In genomic region chr12:9579301-9580030, GRCm38 (mm10) we compare ENCODE assay signal across 13 mouse cellular contexts. TPM values are rescaled to one million over a fixed set of nuclear protein-coding genes. Genes with fewer than 3 reads are reported as not detected.
DNase-seq lines count a peak whose midpoint lies in the region; ATAC-seq lines count a peak whose summit lies in the region.
"Had no signal": no experiment of that assay in that cellular context is flagged by ENCODE, and none has a peak within 500 bp of the region (broad histone marks: within the 10 kb centered on the region; RNA-seq: fewer than 3 reads in every experiment).

No protein-coding gene starts in this region.

- no peaks in the 10 kb centered on the region for H3K9me3 ChIP-seq in heart, embryonic 12.5 days (replicated peaks)
- no peaks in the 10 kb centered on the region for H3K9me3 ChIP-seq in lung, embryonic 15.5 days
- H3K9me3 ChIP-seq in embryonic facial prominence, embryonic 12.5 days = no peaks in the 10 kb centered on the region

- no peaks in the 10 kb centered on the region for H3K36me3 ChIP-seq in heart, embryonic 12.5 days
- no peaks in the 10 kb centered on the region for H3K36me3 ChIP-seq in lung, embryonic 15.5 days
- H3K36me3 ChIP-seq in embryonic facial prominence, embryonic 12.5 days = no peaks in the 10 kb centered on the region

- peak overlapping the region; percentile 64 for H3K4me2 ChIP-seq in heart, embryonic 12.5 days
- H3K4me2 ChIP-seq in lung, embryonic 15.5 days = peak overlapping the region; percentile 53
- H3K4me2 ChIP-seq in embryonic facial prominence, embryonic 12.5 days (replicated peaks) = peak overlapping the region; percentile 67

- peaks cover 83% of the 10 kb centered on the region for H3K27me3 ChIP-seq in heart, embryonic 12.5 days (replicated peaks)
- peaks cover 74% of the 10 kb centered on the region for H3K27me3 ChIP-seq in lung, embryonic 15.5 days
- peaks cover 57% of the 10 kb centered on the region for H3K27me3 ChIP-seq in embryonic facial prominence, embryonic 12.5 days

- H3K4me3 ChIP-seq in heart, embryonic 12.5 days = peak overlapping the region; percentile 44
- no peak overlapping the region for H3K4me3 ChIP-seq in lung, embryonic 15.5 days
- peak overlapping the region; percentile 58 for H3K4me3 ChIP-seq in embryonic facial prominence, embryonic 12.5 days

- WGBS in heart, embryonic 12.5 days = 5% methylated on average over 31 of the region's 31 CpGs
- 28% methylated on average over 31 of the region's 31 CpGs for WGBS in lung, embryonic 15.5 days
- 3% methylated on average over 31 of the region's 31 CpGs for WGBS in embryonic facial prominence, embryonic 12.5 days

- intact Hi-C loops in heart, postnatal 36 days (cut with DNase I) = loop anchor here (10.0 kb wide), 1 partner anchor 345 kb away; no protein-coding TSS in a partner anchor

- peaks cover 20% of the 10 kb centered on the region for H3K4me1 ChIP-seq in heart, embryonic 12.5 days (replicated peaks)
- peaks cover 46% of the 10 kb centered on the region for H3K4me1 ChIP-seq in lung, embryonic 15.5 days
- peaks cover 28% of the 10 kb centered on the region for H3K4me1 ChIP-seq in embryonic facial prominence, embryonic 12.5 days

- no peak overlapping the region for H3K27ac ChIP-seq in heart, embryonic 12.5 days (ENCODE audit: poor library complexity, severe bottlenecking)
- H3K27ac ChIP-seq in lung, embryonic 15.5 days = no peak overlapping the region
- peak overlapping the region; percentile 59; the same call in 1 of the 2 replicates for H3K27ac ChIP-seq in embryonic facial prominence, embryonic 12.5 days

- no peak for DNase-seq in heart, postnatal 36 days
- no peak for DNase-seq in lung, postnatal 25 days (ENCODE audit: low spot score)
- peak; percentile 25 for DNase-seq in retina, embryonic 14.5 days (ENCODE audit: low spot score)
- no peak for DNase-seq in gastrocnemius, adult 18-20 months (ENCODE audit: low spot score)
- DNase-seq in thymus, postnatal 0 days (ENCODE audit: low spot score) = no peak
- DNase-seq: gastrocnemius, postnatal 36 days; lung, postnatal 10 days; right cerebral cortex, postnatal 14 days; thymus, adult 2 months had no signal

- ATAC-seq in heart, embryonic 12.5 days (ENCODE audit: insufficient number of reproducible peaks, low FRiP score) = no peak
- ATAC-seq in lung, embryonic 15.5 days (ENCODE audit: borderline replicate concordance, extremely low read depth, low FRiP score, low TSS enrichment) = no peak
- ATAC-seq in embryonic facial prominence, embryonic 12.5 days (ENCODE audit: insufficient number of reproducible peaks, insufficient read depth, low FRiP score, low TSS enrichment) = no peak
- ATAC-seq: activated CD4-positive, CD25-positive, alpha-beta regulatory T cell, adult 4 months had no signal

- H3K9ac ChIP-seq in heart, embryonic 12.5 days = no peak overlapping the region
- H3K9ac ChIP-seq in lung, embryonic 15.5 days = no peak overlapping the region
- peak overlapping the region; percentile 52 for H3K9ac ChIP-seq in embryonic facial prominence, embryonic 12.5 days

RNA-seq across cellular contexts. Expression of gene Osr1, which starts 9.6 kb away (rescaled TPM):
- 9.5 and 10.7 TPM in 2 replicates for polyA plus RNA-seq in heart, embryonic 12.5 days (2016; fragmentation: Nextera tagmentation; extraction: Ambion mirVana)
- total RNA-seq in heart, postnatal 36 days (2021) = 1 to 10 TPM; 4.3 to 6.5 TPM
- polyA plus RNA-seq in lung, embryonic 15.5 days (2015; fragmentation: Nextera tagmentation; extraction: Ambion mirVana) = 19.1 and 19.3 TPM in 2 replicates
- polyA plus RNA-seq in embryonic facial prominence, embryonic 12.5 days (2016; fragmentation: Nextera tagmentation; extraction: Ambion mirVana) = 87.4 and 88.0 TPM in 2 replicates
- 1 to 10 TPM; 2.2 to 2.9 TPM for total RNA-seq in gastrocnemius, adult 18-20 months (2021)
- polyA plus RNA-seq in thymus, postnatal 0 days (2015; fragmentation: Nextera tagmentation; extraction: Ambion mirVana) = 0.79 and 1.5 TPM in 2 replicates
- polyA plus RNA-seq: activated CD4-positive, CD25-positive, alpha-beta regulatory T cell, adult 4 months had no signal
